Mouse (Mus musculus): ENCODE measurements around the gene Gm3543. TPM values are rescaled to one million over a fixed set of nuclear protein-coding genes. Genes with fewer than 3 reads are reported as not detected.
"Not testable (repeated sequence)": the region's sequence is repeated elsewhere in the genome, so short reads cannot be mapped to it uniquely, and the experiment has no call there.

Gm3543 gene
- polyA plus RNA-seq (2014; fragmentation: Nextera tagmentation; extraction: Ambion mirVana), result not detected in 2 replicates

DNA sequence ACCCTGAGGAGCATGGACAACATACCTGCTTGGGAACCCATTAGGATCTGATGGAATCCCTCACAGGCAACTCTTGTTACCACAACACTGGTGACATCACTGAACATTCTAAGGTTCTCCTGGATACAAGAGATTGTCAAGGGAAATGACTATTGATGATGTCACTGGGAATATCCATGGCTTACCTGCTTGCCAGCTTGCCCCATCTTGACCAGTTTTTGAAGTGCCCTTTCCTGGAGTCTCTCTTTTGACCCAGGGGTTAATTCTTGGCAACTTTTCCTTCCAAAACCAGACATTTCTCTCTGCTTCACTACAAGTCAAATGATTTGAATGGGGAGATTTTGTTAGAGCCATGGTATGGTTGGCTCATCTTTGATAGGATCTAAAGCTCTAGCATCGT lies at the start of gene Gm3543:
Gene Gm3543 (minus strand): TSS at position 101 of the 400 bp plus-strand sequence.
- H3K4me3 ChIP-seq (ENCODE audit: control insufficient read depth in 1 of 2, insufficient read depth in 1 of 2, low read depth in 1 of 2, low read length in 2 of 2); H3K9ac ChIP-seq (ENCODE audit: low read length); H3K36me3 ChIP-seq (ENCODE audit: control insufficient read depth, insufficient read depth, low read length); H3K27ac ChIP-seq (replicated peaks in 1 of 2; ENCODE audit: control insufficient read depth in 1 of 2, insufficient read depth in 1 of 2, low read depth in 2 of 2, low read length in 2 of 2); H3K27me3 ChIP-seq (ENCODE audit: control insufficient read depth, insufficient read depth, low read length); ATAC-seq (ENCODE audit: insufficient number of reproducible peaks, insufficient read depth, low FRiP score, low read depth); H3K4me1 ChIP-seq (ENCODE audit: control insufficient read depth in 2 of 2, insufficient read depth in 2 of 2, low read length in 2 of 2); H3K4me2 ChIP-seq (ENCODE audit: low read length); H3K9me3 ChIP-seq (ENCODE audit: control insufficient read depth, low read length): not testable (repeated sequence)
- WGBS, result 67% methylated on average over 1 of the region's 1 CpGs

DNA sequence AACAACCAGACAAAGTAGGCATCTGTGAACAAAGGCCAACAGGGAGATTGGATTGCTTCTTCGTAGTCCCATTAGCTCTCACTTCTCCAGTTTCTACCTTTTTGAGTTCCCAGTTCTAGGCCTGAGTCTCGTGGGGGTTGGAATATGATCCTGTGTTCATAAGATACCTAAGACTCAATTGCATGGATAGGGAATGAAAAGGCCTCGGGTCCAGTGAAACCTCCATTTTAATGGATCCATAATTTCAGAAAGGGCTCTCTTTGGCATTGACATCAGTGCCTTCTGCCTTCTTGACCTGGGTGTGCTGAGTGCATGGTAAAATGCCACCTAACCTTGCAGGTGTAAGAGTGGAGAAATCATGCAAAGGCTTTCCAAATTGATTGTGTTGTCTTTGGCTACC lies 14.5 kb downstream of the Gm3543 start:
- not testable (repeated sequence) for ATAC-seq (ENCODE audit: insufficient number of reproducible peaks, insufficient read depth, low FRiP score, low read depth); H3K36me3 ChIP-seq (ENCODE audit: control insufficient read depth, insufficient read depth, low read length); H3K9ac ChIP-seq (ENCODE audit: low read length); H3K4me3 ChIP-seq (ENCODE audit: control insufficient read depth in 1 of 2, insufficient read depth in 1 of 2, low read depth in 1 of 2, low read length in 2 of 2); H3K9me3 ChIP-seq (ENCODE audit: control insufficient read depth, low read length); H3K4me2 ChIP-seq (ENCODE audit: low read length); H3K4me1 ChIP-seq (ENCODE audit: control insufficient read depth in 2 of 2, insufficient read depth in 2 of 2, low read length in 2 of 2); H3K27me3 ChIP-seq (ENCODE audit: control insufficient read depth, insufficient read depth, low read length); H3K27ac ChIP-seq (replicated peaks in 1 of 2; ENCODE audit: control insufficient read depth in 1 of 2, insufficient read depth in 1 of 2, low read depth in 2 of 2, low read length in 2 of 2)
- 47% methylated on average over 3 of the region's 3 CpGs for WGBS

DNA sequence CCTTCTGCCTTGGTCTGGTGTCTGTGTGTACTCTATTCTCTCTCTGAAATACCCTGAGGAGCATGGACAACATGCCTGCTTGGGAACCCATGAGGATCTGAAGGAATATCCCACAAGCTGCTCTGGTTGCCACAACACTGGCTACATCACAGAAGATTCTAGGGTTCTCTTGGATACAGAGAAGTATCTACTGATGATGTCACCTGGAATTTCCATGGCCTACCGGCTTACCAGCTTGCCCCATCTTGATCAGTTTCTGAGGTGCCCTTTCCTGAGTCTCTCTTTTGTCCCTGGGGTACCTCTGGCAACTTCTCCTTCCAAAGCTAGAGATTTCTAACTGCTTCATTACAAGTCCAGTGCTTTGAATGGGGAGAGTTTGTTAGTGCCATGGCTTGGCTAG lies 15.3 kb downstream of the Gm3543 start, which contains the start of gene Gm6401:
Gene Gm6401 (minus strand): TSS at position 101 of the 400 bp plus-strand sequence.
- not testable (repeated sequence) for H3K9ac ChIP-seq (ENCODE audit: low read length); H3K27me3 ChIP-seq (ENCODE audit: control insufficient read depth, insufficient read depth, low read length); ATAC-seq (ENCODE audit: insufficient number of reproducible peaks, insufficient read depth, low FRiP score, low read depth); H3K27ac ChIP-seq (replicated peaks in 1 of 2; ENCODE audit: control insufficient read depth in 1 of 2, insufficient read depth in 1 of 2, low read depth in 2 of 2, low read length in 2 of 2); H3K36me3 ChIP-seq (ENCODE audit: control insufficient read depth, insufficient read depth, low read length); H3K4me3 ChIP-seq (ENCODE audit: control insufficient read depth in 1 of 2, insufficient read depth in 1 of 2, low read depth in 1 of 2, low read length in 2 of 2); H3K4me2 ChIP-seq (ENCODE audit: low read length); H3K9me3 ChIP-seq (ENCODE audit: control insufficient read depth, low read length); H3K4me1 ChIP-seq (ENCODE audit: control insufficient read depth in 2 of 2, insufficient read depth in 2 of 2, low read length in 2 of 2)
- 65% methylated on average over 1 of the region's 1 CpGs for WGBS

DNA sequence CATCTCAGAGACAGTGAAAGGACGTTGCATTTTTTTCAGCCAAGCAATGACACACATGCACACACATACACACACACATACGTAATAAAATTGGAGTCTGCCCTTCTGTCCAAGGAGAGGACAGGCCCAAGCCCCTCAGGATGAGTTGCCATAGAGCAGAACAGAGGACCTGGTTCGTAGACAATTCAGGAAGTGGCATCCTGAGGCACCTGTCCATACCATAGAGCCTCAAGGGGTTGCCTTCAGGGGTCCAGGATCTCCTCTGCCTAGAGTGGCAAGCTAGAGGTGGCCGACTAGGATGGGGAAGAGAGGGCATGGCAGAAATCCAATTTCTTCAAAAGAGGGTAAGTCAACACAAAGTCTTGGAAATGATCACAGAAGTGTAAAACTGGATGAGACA lies 19.0 kb downstream of the Gm3543 start:
- not testable (repeated sequence) for H3K4me3 ChIP-seq (ENCODE audit: control insufficient read depth in 1 of 2, insufficient read depth in 1 of 2, low read depth in 1 of 2, low read length in 2 of 2); H3K36me3 ChIP-seq (ENCODE audit: control insufficient read depth, insufficient read depth, low read length); H3K4me2 ChIP-seq (ENCODE audit: low read length); H3K27me3 ChIP-seq (ENCODE audit: control insufficient read depth, insufficient read depth, low read length); H3K4me1 ChIP-seq (ENCODE audit: control insufficient read depth in 2 of 2, insufficient read depth in 2 of 2, low read length in 2 of 2); H3K9ac ChIP-seq (ENCODE audit: low read length); H3K27ac ChIP-seq (replicated peaks in 1 of 2; ENCODE audit: control insufficient read depth in 1 of 2, insufficient read depth in 1 of 2, low read depth in 2 of 2, low read length in 2 of 2); ATAC-seq (ENCODE audit: insufficient number of reproducible peaks, insufficient read depth, low FRiP score, low read depth); H3K9me3 ChIP-seq (ENCODE audit: control insufficient read depth, low read length)
- 44% methylated on average over 4 of the region's 4 CpGs for WGBS

- H3K27ac ChIP-seq (replicated peaks in 1 of 2; ENCODE audit: control insufficient read depth in 1 of 2, insufficient read depth in 1 of 2, low read depth in 2 of 2, low read length in 2 of 2); H3K9me3 ChIP-seq (ENCODE audit: control insufficient read depth, low read length); H3K4me3 ChIP-seq (ENCODE audit: control insufficient read depth in 1 of 2, insufficient read depth in 1 of 2, low read depth in 1 of 2, low read length in 2 of 2); H3K36me3 ChIP-seq (ENCODE audit: control insufficient read depth, insufficient read depth, low read length); ATAC-seq (ENCODE audit: insufficient number of reproducible peaks, insufficient read depth, low FRiP score, low read depth); H3K4me1 ChIP-seq (ENCODE audit: control insufficient read depth in 2 of 2, insufficient read depth in 2 of 2, low read length in 2 of 2); H3K4me2 ChIP-seq (ENCODE audit: low read length); H3K27me3 ChIP-seq (ENCODE audit: control insufficient read depth, insufficient read depth, low read length); H3K9ac ChIP-seq (ENCODE audit: low read length): not testable (repeated sequence)
- 80% methylated on average over 1 of the region's 2 CpGs for WGBS
Measured at GRCm38 (mm10) chr14:41943695-41944094, 39.4 kb downstream of the Gm3543 start, which contains the start of gene 1700024B05Rik. 1700024B05Rik (plus strand) TSS chr14:41943995.

Other genes with a start within 250 kb of the Gm3543 start
- gene Gm7929, start 232.7 kb downstream of the Gm3543 start, polyA plus RNA-seq (2014; fragmentation: Nextera tagmentation; extraction: Ambion mirVana), result not detected in 2 replicates
- gene Gm47189, start 210.9 kb downstream of the Gm3543 start, polyA plus RNA-seq (2014; fragmentation: Nextera tagmentation; extraction: Ambion mirVana), result not detected in 2 replicates
- not detected in 2 replicates for gene Gm7980, start 76.0 kb downstream of the Gm3543 start, polyA plus RNA-seq (2014; fragmentation: Nextera tagmentation; extraction: Ambion mirVana)
- gene 1700049E17Rik1, start 58.4 kb downstream of the Gm3543 start, polyA plus RNA-seq (2014; fragmentation: Nextera tagmentation; extraction: Ambion mirVana), result not detected in 2 replicates
- not detected in 2 replicates for gene 1700024B05Rik, start 39.3 kb downstream of the Gm3543 start, polyA plus RNA-seq (2014; fragmentation: Nextera tagmentation; extraction: Ambion mirVana)
- not detected in 2 replicates for gene Gm6401, start 15.4 kb downstream of the Gm3543 start, polyA plus RNA-seq (2014; fragmentation: Nextera tagmentation; extraction: Ambion mirVana)
- not detected in 2 replicates for gene Gm7951, start 134.0 kb upstream of the Gm3543 start, polyA plus RNA-seq (2014; fragmentation: Nextera tagmentation; extraction: Ambion mirVana)
- gene Gm17027, start 179.3 kb upstream of the Gm3543 start, polyA plus RNA-seq (2014; fragmentation: Nextera tagmentation; extraction: Ambion mirVana), result not detected in 2 replicates
- gene Gm3573, start 207.5 kb upstream of the Gm3543 start, polyA plus RNA-seq (2014; fragmentation: Nextera tagmentation; extraction: Ambion mirVana), result not detected in 2 replicates